Comparison of ENCODE assay signal across 10 mouse cellular contexts in genomic region chr19:55850402-55851078, GRCm38 (mm10).
DNase-seq lines count a peak whose midpoint lies in the region; ATAC-seq and TF ChIP-seq lines count a peak whose summit lies in the region.
"Had no signal": no experiment of that assay in that cellular context is flagged by ENCODE, and none has a peak within 500 bp of the region (broad histone marks: within the 10 kb centered on the region; RNA-seq: fewer than 3 reads in every experiment).

No protein-coding gene starts in this region.

- peaks cover 33% of the 10 kb centered on the region for H3K4me1 ChIP-seq in forebrain, embryonic 13.5 days
- peaks cover 23% of the 10 kb centered on the region for H3K4me1 ChIP-seq in forebrain, embryonic 15.5 days
- H3K4me1 ChIP-seq in lung, embryonic 15.5 days = peaks cover 18% of the 10 kb centered on the region
- H3K4me1 ChIP-seq in lung, adult 2 months (ENCODE audit: control insufficient read depth, insufficient read depth, low read length) = peaks cover 7% of the 10 kb centered on the region; the same call in 1 of the 2 replicates
- peaks cover 56% of the 10 kb centered on the region for H3K4me1 ChIP-seq in intestine, embryonic 16.5 days (ENCODE audit: control insufficient read depth, insufficient read depth, low read length)

- H3K27me3 ChIP-seq in forebrain, embryonic 13.5 days = no peaks in the 10 kb centered on the region
- H3K27me3 ChIP-seq in forebrain, embryonic 15.5 days = no peaks in the 10 kb centered on the region
- H3K27me3 ChIP-seq in lung, embryonic 15.5 days = no peaks in the 10 kb centered on the region
- no peaks in the 10 kb centered on the region for H3K27me3 ChIP-seq in intestine, embryonic 16.5 days (replicated peaks; ENCODE audit: control insufficient read depth, insufficient read depth, low read length)
- H3K27me3 ChIP-seq: limb, embryonic 12.5 days had no signal

- no peak for TF ChIP-seq POLR2A in lung, adult 2 months (IDR thresholded peaks at IDR 0.05; ENCODE audit: borderline replicate concordance, extremely low read depth, low read depth, low read length)

- no peak overlapping the region for H3K9ac ChIP-seq in forebrain, embryonic 13.5 days
- no peak overlapping the region for H3K9ac ChIP-seq in forebrain, embryonic 15.5 days (replicated peaks)
- no peak overlapping the region for H3K9ac ChIP-seq in lung, embryonic 15.5 days
- H3K9ac ChIP-seq in intestine, embryonic 16.5 days (ENCODE audit: low read depth, low read length) = no peak overlapping the region; the same call in 1 of the 2 replicates
- H3K9ac ChIP-seq: limb, embryonic 12.5 days had no signal

- no peak overlapping the region for H3K27ac ChIP-seq in forebrain, embryonic 13.5 days
- no peak overlapping the region for H3K27ac ChIP-seq in forebrain, embryonic 15.5 days (replicated peaks)
- no peak overlapping the region for H3K27ac ChIP-seq in lung, embryonic 15.5 days
- peak overlapping the region; percentile 56 for H3K27ac ChIP-seq in intestine, embryonic 16.5 days (ENCODE audit: low read length)
- H3K27ac ChIP-seq: limb, embryonic 12.5 days had no signal

- 0 out of 2 replicates have a peak, but pooled peaks have one; percentile 21 for ATAC-seq in forebrain, embryonic 13.5 days
- ATAC-seq in forebrain, embryonic 15.5 days (replicated peaks) = no peak; the same call in 1 of the 2 replicates
- peak; percentile 42; the same call in 1 of the 2 replicates for ATAC-seq in lung, embryonic 15.5 days (ENCODE audit: borderline replicate concordance, extremely low read depth, low FRiP score, low TSS enrichment)
- peak; percentile 47; the same call in 1 of the 2 replicates for ATAC-seq in intestine, embryonic 16.5 days
- no peak for ATAC-seq in erythroblast, adult 5-6 weeks (replicated peaks; ENCODE audit: low FRiP score, poor library complexity, severe bottlenecking)

- H3K4me2 ChIP-seq in forebrain, embryonic 13.5 days = no peak overlapping the region
- H3K4me2 ChIP-seq in forebrain, embryonic 15.5 days (replicated peaks) = no peak overlapping the region
- no peak overlapping the region for H3K4me2 ChIP-seq in lung, embryonic 15.5 days
- no peak overlapping the region for H3K4me2 ChIP-seq in intestine, embryonic 16.5 days (ENCODE audit: low read depth, low read length)
- H3K4me2 ChIP-seq: limb, embryonic 12.5 days had no signal

- H3K36me3 ChIP-seq in forebrain, embryonic 13.5 days (ENCODE audit: poor library complexity, severe bottlenecking) = no peaks in the 10 kb centered on the region
- no peaks in the 10 kb centered on the region for H3K36me3 ChIP-seq in forebrain, embryonic 15.5 days
- no peaks in the 10 kb centered on the region for H3K36me3 ChIP-seq in lung, embryonic 15.5 days
- 0 out of 2 replicates have a peak, but pooled peaks cover 2% of the 10 kb centered on the region for H3K36me3 ChIP-seq in intestine, embryonic 16.5 days (ENCODE audit: control insufficient read depth, insufficient read depth, low read length)

- no peak for TF ChIP-seq CTCF in lung, adult 2 months (IDR thresholded peaks at IDR 0.05; ENCODE audit: insufficient read depth, low read length)

- no peaks in the 10 kb centered on the region for H3K9me3 ChIP-seq in forebrain, embryonic 13.5 days (replicated peaks)
- no peaks in the 10 kb centered on the region for H3K9me3 ChIP-seq in forebrain, embryonic 15.5 days
- H3K9me3 ChIP-seq in lung, embryonic 15.5 days = no peaks in the 10 kb centered on the region
- no peaks in the 10 kb centered on the region for H3K9me3 ChIP-seq in intestine, embryonic 16.5 days (ENCODE audit: control insufficient read depth, low read length)
- H3K9me3 ChIP-seq: limb, embryonic 12.5 days had no signal

- no peak overlapping the region for H3K4me3 ChIP-seq in forebrain, embryonic 13.5 days
- H3K4me3 ChIP-seq in forebrain, embryonic 15.5 days = no peak overlapping the region
- no peak overlapping the region for H3K4me3 ChIP-seq in lung, embryonic 15.5 days
- H3K4me3 ChIP-seq in lung, adult 2 months (replicated peaks; ENCODE audit: extremely low read depth, low read depth, low read length) = no peak overlapping the region
- H3K4me3 ChIP-seq in intestine, embryonic 16.5 days (ENCODE audit: low read length) = no peak overlapping the region
- H3K4me3 ChIP-seq: limb, embryonic 12.5 days had no signal

- no peak for DNase-seq in lung, adult 2 months
- peak; percentile 58 for DNase-seq in skeletal muscle tissue, adult 2 months (ENCODE audit: low read depth, low spot score)
- no peak for DNase-seq in spleen, adult 18-20 months
- DNase-seq: thymus, adult 18-20 months had no signal

- WGBS in forebrain, embryonic 13.5 days = 81% methylated on average over 8 of the region's 8 CpGs
- WGBS in forebrain, embryonic 15.5 days = 71% methylated on average over 8 of the region's 8 CpGs
- 64% methylated on average over 8 of the region's 8 CpGs for WGBS in lung, embryonic 15.5 days
- WGBS in lung, adult 2 months = 72% methylated on average over 8 of the region's 8 CpGs
- 64% methylated on average over 8 of the region's 8 CpGs for WGBS in intestine, embryonic 16.5 days

Comparison
In these comparisons a context has a peak if more than half of its experiments do, and no peak if none do; other contexts are left out.
1. ATAC-seq: peak in forebrain, embryonic 13.5 days (single experiment), lung, embryonic 15.5 days (single experiment) and intestine, embryonic 16.5 days (single experiment); none in forebrain, embryonic 15.5 days (single experiment) and erythroblast, adult 5-6 weeks (single experiment).